Mouse (Mus musculus) thymus, adult 18-20 months (tissue): ENCODE measurements around the gene Mgea5.

Source experiments
- DNase-seq, 2 experiments: peaks; one replicate each; pipeline ENCODE4 v3.0.0; 2022; ENCODE audit warnings: mixed read lengths in 2 of 2

Gene Mgea5

DNA sequence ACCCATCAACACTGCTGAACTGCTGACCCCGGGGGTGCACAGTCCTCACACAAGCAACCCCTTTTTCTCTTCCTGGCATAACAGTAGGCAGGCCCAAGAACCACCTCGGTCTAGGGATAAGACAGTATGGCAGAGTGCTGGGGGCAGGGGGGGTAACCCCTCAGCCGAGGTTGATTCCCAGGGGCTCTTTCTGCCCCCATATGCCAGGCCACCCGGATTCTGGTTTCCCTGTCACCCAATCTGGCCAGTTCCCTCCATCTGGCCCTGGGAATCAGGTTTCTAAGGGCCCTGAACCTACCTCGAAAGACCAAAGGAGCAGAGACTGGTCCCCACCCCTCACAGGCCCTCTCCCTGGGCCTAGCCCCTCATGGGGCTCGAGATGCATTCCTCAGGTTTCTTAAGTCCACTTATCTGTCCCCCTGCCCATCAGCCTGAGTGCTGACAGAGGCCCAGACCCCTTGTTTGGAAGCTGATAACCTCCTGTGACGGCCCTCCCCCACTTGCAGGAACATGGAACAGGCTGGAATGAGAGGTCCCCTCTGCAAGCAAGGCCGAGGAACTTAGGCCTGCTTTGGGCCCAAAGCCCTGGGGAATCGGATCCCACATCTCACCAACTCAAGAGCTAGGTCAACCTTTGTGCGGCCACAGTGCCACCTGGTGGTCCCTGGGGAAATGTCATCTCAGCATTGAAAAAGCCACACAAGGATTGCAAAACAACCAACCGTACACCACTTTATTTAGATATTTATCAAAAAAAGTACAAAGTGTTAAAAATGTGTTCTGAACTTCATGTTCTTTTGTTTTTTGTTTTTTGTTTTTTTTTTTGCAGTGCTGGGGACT is 36.4 kb downstream of the Mgea5 start:
- peak; percentile 68 to 75 for DNase-seq

DNA sequence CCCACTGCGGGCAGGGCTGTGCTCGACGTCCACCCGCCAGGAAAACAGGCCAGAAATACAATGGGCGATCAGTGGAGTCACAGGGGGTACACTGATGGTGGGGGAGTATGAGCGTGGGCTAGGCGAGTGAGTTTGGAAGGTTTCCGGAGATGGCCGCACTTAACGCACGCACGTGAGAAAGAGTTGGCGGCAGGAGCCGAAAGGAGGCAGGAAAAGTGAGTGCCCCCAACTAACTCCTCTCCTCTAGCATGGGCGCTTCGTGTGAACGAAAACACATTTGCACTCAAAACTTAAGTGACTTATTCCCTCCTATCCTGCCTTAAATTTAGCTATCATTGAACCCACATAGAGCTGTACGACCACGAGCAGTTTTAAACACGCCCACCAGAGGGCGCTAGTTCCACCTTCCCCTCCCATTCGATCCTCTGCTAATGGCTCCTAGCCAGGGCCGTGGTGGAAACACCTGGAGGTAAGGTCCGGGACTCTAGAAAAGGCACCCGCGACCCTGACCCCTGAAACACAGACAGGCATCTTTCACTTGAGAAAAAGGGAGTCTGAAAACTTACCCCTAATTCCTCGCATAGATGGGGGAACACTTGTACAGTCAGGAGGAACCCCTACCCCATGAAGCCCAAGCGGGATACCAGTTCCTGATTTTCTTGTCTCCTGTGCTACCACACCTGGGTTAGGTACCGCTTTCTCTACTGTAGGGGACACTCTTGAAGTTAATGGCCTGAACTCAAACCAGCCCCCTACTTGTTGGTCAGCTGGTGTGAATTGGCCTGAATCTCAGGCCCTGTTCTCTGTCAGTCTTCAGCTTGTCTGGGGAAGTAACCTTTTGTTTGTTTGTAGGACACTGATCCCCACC is 37.2 kb downstream of the Mgea5 start:
- DNase-seq = peak; percentile 48 to 63

GRCm38 (mm10) chr19:45745344-45746152 is 38.1 kb downstream of the Mgea5 start:
- no peak for DNase-seq

DNA sequence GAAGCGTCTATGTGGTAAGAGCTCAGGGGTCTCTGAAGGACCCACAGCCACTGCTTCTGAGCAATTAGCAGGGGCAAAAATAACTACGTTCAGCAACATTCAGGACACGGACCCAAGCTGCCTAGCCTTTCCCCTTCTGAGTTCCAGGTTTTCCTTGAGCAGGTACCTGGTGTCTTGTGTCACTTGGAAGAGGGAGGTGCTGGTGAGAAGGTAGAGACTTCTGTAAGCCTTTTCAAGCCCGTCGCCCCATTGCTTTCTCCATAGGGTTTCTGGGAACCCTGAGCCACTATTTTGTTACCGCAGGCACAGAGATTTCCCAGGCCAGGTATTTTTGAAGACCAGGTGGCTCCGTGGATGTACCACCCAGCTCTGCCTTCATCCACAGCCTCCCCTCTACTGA is 40.0 kb downstream of the Mgea5 start:
- no peak for DNase-seq

- DNase-seq = no peak
These were observed 40.6 kb downstream of the Mgea5 start for GRCm38 (mm10) chr19:45742984-45743575.

- DNase-seq = no peak
These were observed 41.2 kb downstream of the Mgea5 start, which contains the start of gene Fgf8 for GRCm38 (mm10) chr19:45742218-45742983. Gene Fgf8, minus strand, starts transcription at chr19:45742915.

DNA sequence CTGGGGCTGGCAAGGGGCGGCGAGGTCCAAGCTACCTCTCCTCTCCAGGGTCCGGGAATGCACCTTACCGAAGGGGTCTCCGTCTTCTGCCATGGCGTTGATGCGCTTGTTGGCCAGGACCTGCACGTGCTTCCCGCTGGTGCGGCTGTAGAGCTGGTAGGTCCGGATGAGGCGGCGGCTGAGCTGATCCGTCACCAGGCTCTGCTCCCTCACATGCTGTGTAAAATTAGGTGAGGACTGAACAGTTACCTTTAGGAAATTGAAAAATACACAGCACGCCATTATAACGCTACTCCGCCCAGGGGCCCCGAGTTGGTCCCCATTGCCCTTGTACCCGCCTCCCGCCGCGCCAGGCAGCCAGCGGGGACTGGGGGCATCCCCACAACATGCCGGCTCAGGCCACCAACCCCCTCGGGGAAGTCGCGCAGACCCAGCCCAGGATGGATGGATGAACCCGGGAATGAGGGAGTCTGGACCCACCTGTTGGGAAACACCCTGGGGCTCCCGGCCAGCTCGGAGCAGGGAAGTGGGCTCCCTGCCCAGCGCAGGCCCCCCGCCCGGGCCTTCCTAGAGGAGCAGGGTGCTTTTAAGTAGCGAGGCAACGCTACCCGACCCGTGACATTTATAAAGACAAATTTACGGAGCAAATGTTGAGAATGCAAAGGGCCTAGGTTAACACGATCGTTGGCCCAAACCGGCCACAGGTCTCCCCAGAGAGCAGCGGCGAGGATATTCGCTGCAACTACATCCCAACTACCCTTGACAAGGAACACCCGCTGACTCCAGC is 42.0 kb downstream of the Mgea5 start:
- no peak for DNase-seq

- no peak for DNase-seq
These were observed 42.8 kb downstream of the Mgea5 start for GRCm38 (mm10) chr19:45740817-45741216.

- no peak for DNase-seq
These were observed 43.4 kb downstream of the Mgea5 start for GRCm38 (mm10) chr19:45740233-45740632.

DNA sequence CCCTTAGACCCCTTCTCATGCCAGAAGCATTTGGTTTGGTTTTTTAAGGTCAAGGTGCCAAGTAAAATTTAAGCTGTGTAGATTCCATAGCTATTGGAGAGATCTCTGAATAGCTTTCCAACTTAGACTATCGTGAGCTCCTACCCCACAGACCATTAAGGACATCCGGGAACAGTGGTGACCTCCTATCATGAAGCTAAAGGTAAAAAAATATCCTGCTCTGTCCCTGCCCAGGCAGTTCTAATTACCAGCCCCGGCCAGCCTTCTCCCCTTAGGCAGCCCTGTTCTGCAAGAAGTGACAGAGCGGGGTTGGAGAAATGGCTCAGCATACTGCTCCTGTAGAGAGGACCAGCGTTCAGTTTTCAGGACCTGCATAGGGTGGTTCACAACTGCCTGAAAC is 45.1 kb downstream of the Mgea5 start:
- no peak for DNase-seq

- DNase-seq = no peak
These were observed 45.7 kb downstream of the Mgea5 start for GRCm38 (mm10) chr19:45737846-45738484.

DNA sequence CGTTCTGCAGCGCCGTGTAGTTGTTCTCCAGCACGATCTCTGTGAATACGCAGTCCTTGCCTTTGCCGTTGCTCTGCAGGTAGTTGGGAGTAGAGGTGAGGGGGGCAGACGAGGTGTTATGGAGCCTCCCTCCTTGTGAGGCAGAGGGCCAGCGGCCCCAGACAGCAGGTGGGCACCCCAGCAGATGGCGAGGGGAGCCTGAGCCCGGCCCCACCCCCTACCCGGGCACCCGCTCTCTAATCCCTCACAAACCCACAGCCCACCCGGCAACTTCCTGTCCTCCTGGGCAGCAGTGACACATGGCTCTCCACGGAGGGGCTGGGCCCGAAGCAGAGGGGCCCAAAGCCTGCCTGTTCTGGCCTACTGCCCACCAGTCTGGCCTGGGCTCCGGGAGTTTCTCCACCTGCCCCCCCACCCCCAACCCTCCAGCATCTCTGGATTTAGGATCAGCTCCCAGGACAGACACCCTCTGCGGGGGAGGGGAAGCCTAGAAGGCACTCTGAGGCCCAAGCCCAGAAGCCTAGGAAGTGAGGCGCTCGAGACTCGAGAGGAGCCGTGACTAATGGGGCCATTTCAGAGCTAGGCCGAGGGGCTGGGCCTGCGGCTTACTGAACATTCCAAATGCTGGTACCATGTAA is 46.3 kb downstream of the Mgea5 start:
- DNase-seq = no peak

- DNase-seq = peak in 1 of 2 experiments; percentile 39
These were observed 46.8 kb downstream of the Mgea5 start for GRCm38 (mm10) chr19:45736855-45737207.

- DNase-seq = no peak
These were observed 47.4 kb downstream of the Mgea5 start for GRCm38 (mm10) chr19:45736241-45736640.

- DNase-seq = no peak
These were observed 48.9 kb downstream of the Mgea5 start for GRCm38 (mm10) chr19:45734762-45735161.

GRCm38 (mm10) chr19:45734191-45734590 is 49.4 kb downstream of the Mgea5 start:
- no peak for DNase-seq

GRCm38 (mm10) chr19:45733564-45733963 is 50.1 kb downstream of the Mgea5 start:
- peak in 1 of 2 experiments; percentile 59 for DNase-seq

DNA sequence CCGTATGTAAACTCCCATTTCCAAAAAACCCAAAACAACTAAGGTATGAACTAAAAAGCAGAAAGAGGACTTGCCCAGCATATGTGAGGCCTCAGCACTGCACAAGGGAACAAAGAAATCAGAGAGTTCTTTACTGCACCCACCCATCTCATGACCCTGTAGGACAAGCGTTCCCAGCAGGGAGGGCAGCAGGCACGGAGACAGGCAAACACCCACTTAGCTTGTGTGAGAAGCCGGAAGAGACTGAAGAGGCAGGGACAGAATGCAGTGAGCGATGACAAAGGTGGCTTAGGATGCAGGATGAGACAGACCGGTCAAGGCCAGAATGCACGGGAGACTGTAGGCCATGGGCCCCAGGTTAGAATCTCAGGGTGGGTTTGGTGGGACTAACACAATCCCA is 52.0 kb downstream of the Mgea5 start:
- no peak for DNase-seq

- DNase-seq = no peak
These were observed 53.6 kb downstream of the Mgea5 start for GRCm38 (mm10) chr19:45730042-45730441.

DNA sequence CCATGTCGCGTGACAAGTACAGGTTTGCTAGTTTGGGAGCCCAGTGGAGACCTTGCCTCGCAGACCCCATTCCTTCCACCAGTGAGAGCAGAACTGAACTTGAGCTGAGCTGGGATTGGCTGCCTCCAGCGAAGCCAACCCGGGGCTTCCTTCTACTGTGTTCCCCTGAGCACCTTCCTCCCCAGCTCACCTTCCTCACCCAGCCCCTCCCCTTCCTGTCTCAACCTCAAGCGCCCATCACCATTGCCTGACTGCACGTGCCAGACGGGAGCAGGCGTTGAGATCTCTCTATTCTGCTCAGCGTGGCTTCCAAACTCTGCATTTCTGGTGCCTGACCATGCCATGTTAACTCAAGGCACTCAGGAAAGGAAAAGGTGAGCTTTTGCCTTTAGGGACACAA is 56.4 kb downstream of the Mgea5 start:
- DNase-seq = peak; percentile 46 to 62
